Mouse (Mus musculus) layer of hippocampus, adult 11-12 months (tissue): ENCODE measurements around the gene Ddt.
"Not testable (repeated sequence)": the region's sequence is repeated elsewhere in the genome, so short reads cannot be mapped to it uniquely, and the experiment has no call there.

ENCODE experiments used
- DNase-seq: peaks from one replicate; pipeline ENCODE4 v3.0.0; 2022; ENCODE audit warnings: low spot score

Gene Ddt

DNA sequence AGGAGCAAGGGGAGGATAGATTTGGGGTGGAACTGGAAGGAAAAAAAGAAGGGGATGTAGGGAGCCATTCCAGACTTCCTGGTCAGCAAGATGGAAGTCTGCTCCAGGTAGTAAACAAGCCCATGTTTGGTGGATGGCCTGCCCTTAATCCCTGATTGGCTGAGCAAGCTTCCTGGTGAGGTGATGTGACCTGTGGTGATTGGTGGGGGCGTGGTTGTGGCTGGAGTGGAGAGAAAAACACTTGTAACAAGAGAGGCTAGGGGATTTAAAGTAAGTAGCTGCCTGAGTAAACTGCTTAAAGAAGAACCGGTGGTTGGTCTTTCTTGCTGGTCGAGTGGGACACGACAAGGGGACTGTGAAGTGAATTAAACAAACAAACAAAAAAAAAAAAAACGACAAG, 5.5 kb downstream of the Ddt start:
- DNase-seq, result not testable (repeated sequence)

DNA sequence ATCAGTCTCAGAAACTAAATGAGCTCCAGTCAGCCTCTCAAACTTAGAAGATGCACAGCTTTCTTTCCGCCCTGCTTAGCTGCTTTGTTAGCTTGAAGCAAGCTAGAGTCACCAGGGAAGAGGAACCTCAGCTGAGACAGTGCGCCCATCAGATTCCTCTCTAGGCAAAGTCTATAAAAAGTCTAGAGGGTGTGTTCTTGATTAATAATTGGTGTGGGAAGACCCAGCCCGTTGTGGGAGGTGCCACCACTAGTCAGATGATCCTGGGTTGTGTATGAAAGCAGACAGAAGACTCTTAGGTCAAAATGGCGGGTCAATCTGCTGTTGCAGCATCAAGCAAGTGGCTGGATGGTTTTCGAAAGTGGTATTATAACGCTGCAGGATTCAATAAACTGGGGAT, 6.4 kb downstream of the Ddt start:
- DNase-seq, result no peak

GRCm38 (mm10) chr10:75764519-75765473, 8.4 kb downstream of the Ddt start:
- DNase-seq, result peak; percentile 60

GRCm38 (mm10) chr10:75763682-75764518, 9.3 kb downstream of the Ddt start, which contains the start of gene Cabin1:
Gene Cabin1 (minus strand): TSS chr10:75764341.
- DNase-seq, result peak; percentile 98

DNA sequence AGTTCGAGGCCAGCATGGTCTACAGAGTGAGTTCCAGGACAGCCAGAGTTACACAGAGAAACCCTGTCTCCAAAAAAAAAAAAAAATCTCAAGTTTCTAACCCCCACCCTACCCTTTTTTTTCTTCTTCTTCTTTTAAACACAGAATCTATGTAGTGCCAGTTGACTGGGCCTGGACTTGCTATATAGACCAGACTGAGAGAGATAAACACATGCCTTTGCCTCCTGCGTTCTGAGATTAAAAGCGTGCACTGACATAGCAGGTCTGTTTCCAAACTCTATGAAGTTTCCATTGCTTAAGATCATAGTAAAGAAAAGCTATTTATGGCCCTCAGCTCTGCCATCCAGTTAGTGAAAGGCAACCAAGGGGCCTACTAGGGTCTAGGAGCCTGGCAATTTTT, 10.8 kb downstream of the Ddt start:
- DNase-seq, result no peak

DNA sequence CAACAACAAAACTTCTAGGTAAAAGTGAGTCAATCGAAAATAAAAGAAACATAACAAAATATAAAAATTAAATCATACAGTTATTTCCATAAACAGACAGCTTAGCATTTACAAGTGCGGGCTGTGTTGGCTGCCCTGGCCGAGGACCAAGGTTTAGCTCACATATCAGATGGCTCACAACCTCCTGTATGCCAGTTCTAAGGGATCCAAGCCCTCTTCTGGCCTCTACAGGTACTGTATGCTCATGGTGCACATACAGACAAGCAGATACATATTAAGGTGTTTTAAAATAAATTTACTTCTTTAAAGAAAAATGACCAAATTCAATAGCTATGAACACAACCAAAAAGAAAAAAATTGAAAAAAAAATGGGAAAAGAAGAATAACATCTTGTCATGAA, 12.9 kb downstream of the Ddt start:
- DNase-seq, result no peak

DNA sequence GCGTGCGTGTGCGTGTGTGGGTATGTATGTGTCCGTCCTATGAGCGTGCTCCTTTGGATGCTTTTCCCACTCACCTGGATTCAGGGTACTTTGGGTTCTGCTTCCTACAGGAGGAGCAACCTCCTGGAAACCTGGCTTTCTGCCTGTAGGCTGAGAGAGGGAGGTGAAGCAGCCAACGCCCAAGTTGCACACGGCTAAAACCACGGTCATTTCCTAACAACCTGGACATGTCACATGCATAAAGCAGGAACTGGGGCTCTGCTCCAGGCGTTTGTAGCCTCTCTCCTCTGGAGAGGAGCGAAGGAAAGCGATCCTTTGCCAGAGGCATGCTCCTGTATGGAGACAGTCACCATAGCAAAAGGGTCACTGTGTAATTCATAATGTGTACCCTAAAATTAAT, 16.5 kb downstream of the Ddt start:
- no peak for DNase-seq

DNA sequence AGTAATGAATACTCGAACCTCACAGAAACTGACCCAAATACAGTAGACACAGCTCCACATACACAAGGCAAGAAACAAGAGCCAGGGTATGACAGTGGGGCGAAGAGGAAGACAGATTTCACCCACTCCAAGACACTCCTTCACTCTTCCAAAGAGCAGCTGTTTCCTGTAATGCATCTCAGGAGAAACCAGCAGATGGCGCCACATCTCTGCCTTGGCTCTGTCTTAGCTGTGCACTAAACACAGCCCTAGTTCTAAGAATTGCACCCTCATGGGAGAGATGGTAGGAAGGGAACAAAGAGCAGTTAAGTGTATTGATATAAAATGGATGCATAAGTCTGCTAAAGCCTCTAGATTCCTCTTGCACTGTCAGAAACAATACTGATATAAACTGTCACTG, 29.2 kb downstream of the Ddt start:
- DNase-seq, result peak; percentile 88

DNA sequence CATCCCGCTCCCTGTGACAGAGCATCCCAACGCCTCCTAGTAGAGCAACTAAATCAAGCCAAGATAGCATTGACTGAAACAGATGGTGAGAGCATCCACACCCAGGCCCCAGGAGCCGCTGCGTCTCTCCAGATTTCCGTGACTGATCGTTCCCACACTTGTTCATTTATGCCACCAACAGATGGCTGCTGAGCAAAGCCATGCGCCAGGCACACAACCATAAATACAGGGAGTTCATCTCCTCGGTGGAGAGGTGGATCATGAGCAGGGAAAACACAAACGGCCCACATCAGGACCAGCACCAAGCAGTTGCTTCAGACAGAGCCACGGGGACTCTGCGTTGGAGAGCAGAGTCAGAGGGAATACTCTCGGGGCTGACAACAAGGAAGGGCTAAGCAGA, 29.8 kb downstream of the Ddt start:
- peak; percentile 82 for DNase-seq

DNA sequence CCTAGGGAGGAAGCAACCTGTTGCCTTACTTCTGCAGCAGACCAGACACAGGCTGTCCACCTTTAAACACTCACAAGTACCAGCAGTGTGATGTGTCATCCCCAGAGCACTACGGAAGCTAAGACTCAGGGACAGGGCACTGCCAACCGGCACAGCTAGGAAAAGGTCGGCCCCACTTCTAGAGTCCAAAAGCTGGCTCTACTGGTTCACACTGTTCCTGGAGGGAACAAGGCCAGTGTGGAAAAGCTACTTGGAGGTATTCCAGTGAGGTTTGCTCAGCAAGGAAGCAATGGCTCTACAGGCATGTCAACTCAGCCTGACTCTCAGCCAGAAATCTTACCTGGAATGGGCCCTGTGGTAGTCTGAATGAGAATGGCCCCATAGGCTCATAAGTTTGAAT, 32.3 kb downstream of the Ddt start:
- no peak for DNase-seq

GRCm38 (mm10) chr10:75725449-75725848, 47.8 kb downstream of the Ddt start:
- DNase-seq, result no peak
